Mouse (Mus musculus): Measurements from ENCODE around the gene Tlk2. TPM values are rescaled to one million over a fixed set of nuclear protein-coding genes. Genes with fewer than 3 reads are reported as not detected.
A peak's percentile ranks its signal among the peaks of the same experiment; 100 is the strongest.

Gene Tlk2
- polyA plus RNA-seq, 1 experiment from 2014 or later = 30.5 TPM

DNA sequence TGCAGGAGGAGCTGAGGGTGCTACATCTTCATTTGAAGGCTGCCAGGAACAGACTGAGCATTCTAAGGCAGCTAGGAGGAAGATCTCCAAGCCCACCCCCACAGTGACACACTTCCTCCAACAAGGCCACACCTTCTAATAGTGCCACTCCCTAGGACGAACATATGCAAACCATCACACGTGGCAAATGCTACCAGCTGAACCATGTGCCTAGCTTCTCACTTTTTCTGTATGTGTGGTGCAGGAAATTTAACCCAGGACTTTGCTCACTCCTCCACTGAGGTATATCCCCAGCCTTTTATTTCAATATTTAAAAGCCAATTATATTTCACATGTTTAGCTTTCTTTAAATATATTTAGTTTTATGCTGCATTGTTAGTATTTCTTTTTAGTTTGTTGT, 142.5 kb downstream of the Tlk2 start:
- Histone ChIP-seq H3K27me3 (ENCODE audit: control insufficient read depth, insufficient read depth, low read length) (no peaks in the 10 kb centered on the region), H3K4me2 (replicated peaks; ENCODE audit: low read depth, low read length) (no peak overlapping the region), H3K4me1 (replicated peaks; ENCODE audit: control insufficient read depth, insufficient read depth, low read length) (no peaks in the 10 kb centered on the region), H3K4me3 (ENCODE audit: low read depth, low read length) (no peak overlapping the region), H3K27ac (ENCODE audit: low read depth, low read length) (no peak overlapping the region), H3K9me3 (ENCODE audit: control insufficient read depth, low read length) (no peaks in the 10 kb centered on the region), H3K36me3 (ENCODE audit: control insufficient read depth, insufficient read depth, low read length) (no peaks in the 10 kb centered on the region), H3K9ac (ENCODE audit: low read depth, low read length) (no peak overlapping the region)
- 86% methylated on average over 2 of the region's 2 CpGs for WGBS
- DNase-seq (ENCODE audit: low spot score) (no peak), ATAC-seq (ENCODE audit: low FRiP score) (no peak)

DNA sequence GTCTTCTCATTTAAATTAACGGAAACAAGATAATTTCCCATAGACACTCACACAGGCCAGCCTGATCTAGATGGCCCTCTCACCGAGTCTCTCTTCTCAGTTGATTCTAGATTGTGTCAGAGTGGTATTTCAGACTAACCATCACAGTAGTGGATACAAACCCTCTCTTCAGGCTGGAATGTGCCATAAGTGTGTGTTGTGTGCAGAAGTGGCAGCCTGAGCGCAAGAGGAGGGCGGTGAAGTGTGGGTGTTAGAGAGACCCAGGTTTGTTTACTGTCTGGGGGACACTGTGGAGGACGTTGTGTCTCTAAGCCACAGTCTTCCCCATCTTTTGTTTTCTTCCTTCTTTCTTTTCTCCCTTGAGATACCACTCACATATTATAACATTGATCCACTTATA, 144.9 kb downstream of the Tlk2 start:
- WGBS = 89% methylated on average over 5 of the region's 5 CpGs
- DNase-seq (ENCODE audit: low spot score) (no peak), ATAC-seq (ENCODE audit: low FRiP score) (no peak)

DNA sequence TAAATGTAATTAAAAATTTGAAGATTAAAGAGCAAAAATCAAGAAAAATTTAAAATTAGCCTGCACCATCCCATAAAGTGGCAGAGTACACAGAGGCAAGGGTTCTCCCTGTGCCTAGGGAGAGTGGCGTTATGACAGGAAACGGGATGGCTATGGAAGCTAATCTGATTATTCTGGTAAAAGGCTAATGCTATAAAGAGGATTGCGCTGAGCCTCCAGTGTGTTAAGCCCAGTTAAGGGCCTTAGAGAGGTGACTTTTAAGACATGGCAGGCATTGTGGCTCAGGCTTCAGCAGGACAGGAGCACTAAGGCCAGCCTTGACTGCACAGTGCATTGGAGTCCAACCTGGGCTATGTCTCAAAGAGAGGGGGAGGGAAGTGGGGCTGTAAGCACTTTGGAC, 148.5 kb downstream of the Tlk2 start:
- Histone ChIP-seq H3K27ac (ENCODE audit: low read depth, low read length) (no peak overlapping the region), H3K4me2 (replicated peaks; ENCODE audit: low read depth, low read length) (no peak overlapping the region), H3K36me3 (ENCODE audit: control insufficient read depth, insufficient read depth, low read length) (no peaks in the 10 kb centered on the region), H3K4me1 (replicated peaks; ENCODE audit: control insufficient read depth, insufficient read depth, low read length) (no peaks in the 10 kb centered on the region), H3K4me3 (ENCODE audit: low read depth, low read length) (no peak overlapping the region), H3K9me3 (ENCODE audit: control insufficient read depth, low read length) (no peaks in the 10 kb centered on the region), H3K9ac (ENCODE audit: low read depth, low read length) (no peak overlapping the region), H3K27me3 (ENCODE audit: control insufficient read depth, insufficient read depth, low read length) (no peaks in the 10 kb centered on the region)
- ATAC-seq (ENCODE audit: low FRiP score) (no peak), DNase-seq (ENCODE audit: low spot score) (no peak)
- WGBS = 94% methylated on average over 3 of the region's 3 CpGs

More for the DNA sequence above, 144.9 kb downstream of the Tlk2 start:
- Histone ChIP-seq H3K4me2 (replicated peaks; ENCODE audit: low read depth, low read length) (no peak overlapping the region), H3K4me3 (ENCODE audit: low read depth, low read length) (no peak overlapping the region), H3K36me3 (ENCODE audit: control insufficient read depth, insufficient read depth, low read length) (no peaks in the 10 kb centered on the region), H3K27me3 (ENCODE audit: control insufficient read depth, insufficient read depth, low read length) (no peaks in the 10 kb centered on the region), H3K9ac (ENCODE audit: low read depth, low read length) (no peak overlapping the region), H3K9me3 (ENCODE audit: control insufficient read depth, low read length) (no peaks in the 10 kb centered on the region), H3K4me1 (replicated peaks; ENCODE audit: control insufficient read depth, insufficient read depth, low read length) (no peaks in the 10 kb centered on the region), H3K27ac (ENCODE audit: low read depth, low read length) (no peak overlapping the region)

- Histone ChIP-seq H3K4me3 (ENCODE audit: low read depth, low read length) (no peak overlapping the region), H3K9ac (ENCODE audit: low read depth, low read length) (no peak overlapping the region), H3K27me3 (ENCODE audit: control insufficient read depth, insufficient read depth, low read length) (no peaks in the 10 kb centered on the region), H3K4me2 (replicated peaks; ENCODE audit: low read depth, low read length) (no peak overlapping the region), H3K9me3 (ENCODE audit: control insufficient read depth, low read length) (no peaks in the 10 kb centered on the region), H3K27ac (ENCODE audit: low read depth, low read length) (no peak overlapping the region), H3K4me1 (replicated peaks; ENCODE audit: control insufficient read depth, insufficient read depth, low read length) (no peaks in the 10 kb centered on the region), H3K36me3 (ENCODE audit: control insufficient read depth, insufficient read depth, low read length) (no peaks in the 10 kb centered on the region)
- DNase-seq (ENCODE audit: low spot score) (no peak), ATAC-seq (ENCODE audit: low FRiP score) (no peak)
- 81% methylated on average over 9 of the region's 9 CpGs for WGBS
Observed at GRCm38 (mm10) chr11:105329962-105330361, 151.4 kb downstream of the Tlk2 start.

DNA sequence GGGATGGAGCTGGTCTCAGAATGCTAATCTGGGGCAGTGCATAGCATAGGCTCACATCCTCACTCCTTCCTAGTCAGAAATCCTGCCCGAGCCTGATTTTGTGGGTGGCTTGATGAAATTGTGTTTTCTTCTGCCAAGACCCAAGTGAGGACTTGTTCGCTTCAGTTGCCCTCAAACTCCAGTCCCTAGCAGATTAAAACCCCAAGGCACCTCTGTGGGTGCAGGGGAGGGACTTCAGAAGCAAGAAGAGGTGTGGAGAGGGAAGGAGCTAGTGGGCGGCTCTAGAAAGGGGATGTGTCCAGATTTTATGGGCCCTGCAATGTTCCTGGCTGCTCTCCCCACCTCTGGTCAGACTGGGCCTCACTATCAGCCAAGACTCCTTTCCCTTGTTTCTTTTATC, 152.5 kb downstream of the Tlk2 start:
- Histone ChIP-seq H3K27ac (ENCODE audit: low read depth, low read length) (no peak overlapping the region), H3K9ac (ENCODE audit: low read depth, low read length) (no peak overlapping the region), H3K9me3 (ENCODE audit: control insufficient read depth, low read length) (no peaks in the 10 kb centered on the region), H3K4me3 (ENCODE audit: low read depth, low read length) (no peak overlapping the region), H3K4me1 (replicated peaks; ENCODE audit: control insufficient read depth, insufficient read depth, low read length) (no peaks in the 10 kb centered on the region), H3K27me3 (ENCODE audit: control insufficient read depth, insufficient read depth, low read length) (no peaks in the 10 kb centered on the region), H3K36me3 (ENCODE audit: control insufficient read depth, insufficient read depth, low read length) (no peaks in the 10 kb centered on the region), H3K4me2 (replicated peaks; ENCODE audit: low read depth, low read length) (no peak overlapping the region)
- WGBS = 95% methylated on average over 3 of the region's 3 CpGs
- no peak for DNase-seq (ENCODE audit: low spot score)
- no peak for ATAC-seq (ENCODE audit: low FRiP score)

DNA sequence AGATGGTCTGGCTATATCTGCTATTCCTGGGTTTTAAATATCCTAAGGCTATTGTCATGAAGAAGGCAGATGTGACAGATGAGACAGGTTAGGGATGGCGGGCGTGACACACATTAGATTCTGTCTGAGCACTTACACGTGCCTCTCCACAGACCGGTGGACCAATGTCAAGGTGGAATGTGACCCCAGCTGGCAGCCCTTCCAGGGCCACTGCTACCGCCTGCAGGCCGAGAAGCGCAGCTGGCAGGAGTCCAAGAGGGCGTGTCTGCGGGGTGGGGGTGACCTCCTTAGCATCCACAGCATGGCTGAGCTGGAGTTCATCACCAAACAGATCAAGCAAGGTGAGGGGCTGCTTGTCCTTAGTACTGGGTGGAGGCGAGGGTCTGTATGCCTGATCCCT, 153.1 kb downstream of the Tlk2 start:
- peak; percentile 47 for DNase-seq (ENCODE audit: low spot score)
- no peak overlapping the region for H3K9ac ChIP-seq (ENCODE audit: low read depth, low read length)

GRCm38 (mm10) chr11:105332468-105332867, 153.9 kb downstream of the Tlk2 start:
- Histone ChIP-seq H3K27ac (ENCODE audit: low read depth, low read length) (no peak overlapping the region), H3K9me3 (ENCODE audit: control insufficient read depth, low read length) (no peaks in the 10 kb centered on the region), H3K4me2 (replicated peaks; ENCODE audit: low read depth, low read length) (no peak overlapping the region), H3K4me1 (replicated peaks; ENCODE audit: control insufficient read depth, insufficient read depth, low read length) (no peaks in the 10 kb centered on the region), H3K4me3 (ENCODE audit: low read depth, low read length) (no peak overlapping the region), H3K36me3 (ENCODE audit: control insufficient read depth, insufficient read depth, low read length) (no peaks in the 10 kb centered on the region), H3K9ac (ENCODE audit: low read depth, low read length) (no peak overlapping the region), H3K27me3 (ENCODE audit: control insufficient read depth, insufficient read depth, low read length) (no peaks in the 10 kb centered on the region)
- peak; percentile 62; the same call in 1 of the 2 replicates for ATAC-seq (ENCODE audit: low FRiP score)
- WGBS = 81% methylated on average over 8 of the region's 8 CpGs
- DNase-seq (ENCODE audit: low spot score) = peak; percentile 78

More for the DNA sequence above, 153.1 kb downstream of the Tlk2 start:
- ATAC-seq (ENCODE audit: low FRiP score) = peak; percentile 41; the same call in 1 of the 2 replicates
- H3K4me2 ChIP-seq (replicated peaks; ENCODE audit: low read depth, low read length) = no peak overlapping the region
- no peak overlapping the region for H3K27ac ChIP-seq (ENCODE audit: low read depth, low read length)
- no peaks in the 10 kb centered on the region for H3K27me3 ChIP-seq (ENCODE audit: control insufficient read depth, insufficient read depth, low read length)
- H3K9me3 ChIP-seq (ENCODE audit: control insufficient read depth, low read length) = no peaks in the 10 kb centered on the region
- WGBS = 54% methylated on average over 10 of the region's 10 CpGs
- no peaks in the 10 kb centered on the region for H3K4me1 ChIP-seq (replicated peaks; ENCODE audit: control insufficient read depth, insufficient read depth, low read length)
- no peaks in the 10 kb centered on the region for H3K36me3 ChIP-seq (ENCODE audit: control insufficient read depth, insufficient read depth, low read length)
- no peak overlapping the region for H3K4me3 ChIP-seq (ENCODE audit: low read depth, low read length)

Other genes starting within 250 kb of the Tlk2 start
- not detected in 2 replicates for gene Efcab3, start 115.2 kb upstream of the Tlk2 start, polyA plus RNA-seq (2014; fragmentation: Nextera tagmentation; extraction: Ambion mirVana)
- 45.5 and 45.9 TPM in 2 replicates for gene Mettl2, start 52.4 kb upstream of the Tlk2 start, polyA plus RNA-seq (2014; fragmentation: Nextera tagmentation; extraction: Ambion mirVana)
- gene Gm10842, start 31.9 kb upstream of the Tlk2 start, polyA plus RNA-seq (2014; fragmentation: Nextera tagmentation; extraction: Ambion mirVana) = not detected in 2 replicates
- gene Mrc2, start 113.8 kb downstream of the Tlk2 start, polyA plus RNA-seq (2014; fragmentation: Nextera tagmentation; extraction: Ambion mirVana) = 6.6 and 7.2 TPM in 2 replicates